Mouse (Mus musculus): ENCODE measurements around the gene Cryl1. TPM values are rescaled to one million over a fixed set of nuclear protein-coding genes. Genes with fewer than 3 reads are reported as not detected.

Cryl1 gene
- polyA plus RNA-seq (2012; fragmentation: generic; extraction: Trizol): 1 to 10 TPM; 3.1 to 8.6 TPM

GRCm38 (mm10) chr14:57398065-57398757 lies at the start of gene Cryl1:
Gene Cryl1, minus strand, starts transcription at chr14:57398529.

GRCm38 (mm10) chr14:57423432-57424211 lies 25.3 kb upstream of the Cryl1 start, which contains the start of gene Ift88:
Gene Ift88, plus strand, starts transcription at chr14:57424062.

Other genes starting within 250 kb of the Cryl1 start
- gene Ift88, start 25.5 kb upstream of the Cryl1 start, polyA plus RNA-seq (2012; fragmentation: generic; extraction: Trizol): 1 to 10 TPM in 1 of 2 experiments, under 1 TPM in 1; 0.15 to 4.5 TPM
- 1 to 10 TPM in 1 of 2 experiments, under 1 TPM in 1; 0.53 to 5.1 TPM for gene Il17d, start 126.2 kb upstream of the Cryl1 start, polyA plus RNA-seq (2012; fragmentation: generic; extraction: Trizol)
- 10 to 100 TPM; 72.1 to 77.6 TPM for gene Eef1akmt1, start 173.1 kb upstream of the Cryl1 start, polyA plus RNA-seq (2012; fragmentation: generic; extraction: Trizol)